Mouse (Mus musculus): ENCODE data around the gene 2210407C18Rik. TPM values are rescaled to one million over a fixed set of nuclear protein-coding genes. Genes with fewer than 3 reads are reported as not detected.

Gene 2210407C18Rik
- polyA plus RNA-seq, 1 experiment from 2014 or later, result not detected

DNA sequence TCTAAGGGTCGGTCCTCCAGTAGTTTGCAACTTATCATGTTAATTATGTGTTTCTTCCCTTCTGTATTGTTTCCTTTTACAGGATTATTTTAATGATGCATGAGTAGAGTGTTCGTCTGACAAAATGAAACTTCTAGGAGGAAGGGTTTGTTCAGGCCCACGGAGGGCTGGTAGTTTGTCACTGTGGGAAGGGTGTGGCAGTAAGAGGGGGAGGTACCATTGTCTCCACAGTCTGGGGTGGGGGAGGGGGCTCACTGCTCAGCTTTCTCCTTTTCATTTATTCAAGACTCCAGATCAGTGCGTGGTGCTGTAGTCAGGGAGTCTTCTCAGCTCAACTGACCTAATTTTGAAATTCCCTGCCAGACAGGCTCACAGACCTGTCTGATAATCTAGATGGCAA is 10.3 kb upstream of the 2210407C18Rik start:
- no peaks in the 10 kb centered on the region for H3K9me3 ChIP-seq (replicated peaks)
- H3K4me3 ChIP-seq, result no peak overlapping the region
- H3K27me3 ChIP-seq (replicated peaks), result 0 out of 2 replicates have a peak, but pooled peaks cover 3% of the 10 kb centered on the region
- no peak for ATAC-seq
- no peak overlapping the region for H3K4me2 ChIP-seq
- H3K27ac ChIP-seq, result no peak overlapping the region
- no peaks in the 10 kb centered on the region for H3K4me1 ChIP-seq
- H3K9ac ChIP-seq, result no peak overlapping the region
- H3K36me3 ChIP-seq, result no peaks in the 10 kb centered on the region
- WGBS (ENCODE audit: insufficient replicate concordance), result 46% methylated on average over 4 of the region's 4 CpGs

- 65% methylated on average over 6 of the region's 6 CpGs for WGBS (ENCODE audit: insufficient replicate concordance)
- no peak overlapping the region for H3K9ac ChIP-seq
- H3K36me3 ChIP-seq, result no peaks in the 10 kb centered on the region
- no peak for ATAC-seq
- H3K27ac ChIP-seq, result no peak overlapping the region
- H3K4me2 ChIP-seq, result no peak overlapping the region
- H3K9me3 ChIP-seq (replicated peaks), result no peaks in the 10 kb centered on the region
- H3K27me3 ChIP-seq (replicated peaks), result 0 out of 2 replicates have a peak, but pooled peaks cover 3% of the 10 kb centered on the region
- no peaks in the 10 kb centered on the region for H3K4me1 ChIP-seq
- H3K4me3 ChIP-seq, result no peak overlapping the region
Measured at GRCm38 (mm10) chr11:58618793-58619192, 2.9 kb upstream of the 2210407C18Rik start.

GRCm38 (mm10) chr11:58618369-58618768 is 2.5 kb upstream of the 2210407C18Rik start:
- 53% methylated on average over 3 of the region's 3 CpGs for WGBS (ENCODE audit: insufficient replicate concordance)
- Histone ChIP-seq H3K4me3 (no peak overlapping the region), H3K36me3 (no peaks in the 10 kb centered on the region), H3K27me3 (replicated peaks) (0 out of 2 replicates have a peak, but pooled peaks cover 3% of the 10 kb centered on the region), H3K9me3 (replicated peaks) (no peaks in the 10 kb centered on the region), H3K4me1 (no peaks in the 10 kb centered on the region), H3K4me2 (no peak overlapping the region), H3K27ac (no peak overlapping the region), H3K9ac (no peak overlapping the region)
- ATAC-seq, result no peak

- Histone ChIP-seq H3K4me1 (no peaks in the 10 kb centered on the region), H3K36me3 (no peaks in the 10 kb centered on the region), H3K4me2 (no peak overlapping the region), H3K4me3 (no peak overlapping the region), H3K27me3 (replicated peaks) (no peaks in the 10 kb centered on the region), H3K27ac (no peak overlapping the region), H3K9me3 (replicated peaks) (no peaks in the 10 kb centered on the region), H3K9ac (no peak overlapping the region)
- no peak for ATAC-seq
Measured at GRCm38 (mm10) chr11:58614526-58614925, 1.3 kb downstream of the 2210407C18Rik start.

- Histone ChIP-seq H3K4me2 (no peak overlapping the region), H3K9me3 (replicated peaks) (no peaks in the 10 kb centered on the region), H3K4me3 (no peak overlapping the region), H3K9ac (no peak overlapping the region), H3K36me3 (no peaks in the 10 kb centered on the region), H3K27me3 (replicated peaks) (no peaks in the 10 kb centered on the region), H3K27ac (no peak overlapping the region), H3K4me1 (no peaks in the 10 kb centered on the region)
- ATAC-seq, result no peak
- 54% methylated on average over 3 of the region's 3 CpGs for WGBS (ENCODE audit: insufficient replicate concordance)
Measured at GRCm38 (mm10) chr11:58613359-58613758, 2.5 kb downstream of the 2210407C18Rik start.

DNA sequence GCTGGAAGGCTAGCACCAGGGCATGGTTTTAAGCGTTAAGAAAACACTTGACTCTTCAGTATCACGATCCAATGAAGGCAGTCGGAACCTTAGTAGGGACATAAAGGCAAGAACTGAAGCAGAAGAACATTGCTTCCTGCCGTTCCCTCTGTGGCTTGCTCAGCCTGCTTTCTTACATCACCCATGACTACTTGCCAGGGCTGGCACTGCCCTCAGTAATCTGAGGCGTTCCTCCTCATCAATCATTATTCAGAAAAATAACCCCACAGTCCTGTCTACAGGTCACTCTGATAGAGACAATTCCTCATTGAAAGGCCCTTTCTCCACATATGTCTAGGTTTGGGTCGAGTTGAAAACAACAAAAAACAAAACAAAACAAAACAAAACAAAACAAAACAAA is 8.8 kb downstream of the 2210407C18Rik start:
- no peak for ATAC-seq

DNA sequence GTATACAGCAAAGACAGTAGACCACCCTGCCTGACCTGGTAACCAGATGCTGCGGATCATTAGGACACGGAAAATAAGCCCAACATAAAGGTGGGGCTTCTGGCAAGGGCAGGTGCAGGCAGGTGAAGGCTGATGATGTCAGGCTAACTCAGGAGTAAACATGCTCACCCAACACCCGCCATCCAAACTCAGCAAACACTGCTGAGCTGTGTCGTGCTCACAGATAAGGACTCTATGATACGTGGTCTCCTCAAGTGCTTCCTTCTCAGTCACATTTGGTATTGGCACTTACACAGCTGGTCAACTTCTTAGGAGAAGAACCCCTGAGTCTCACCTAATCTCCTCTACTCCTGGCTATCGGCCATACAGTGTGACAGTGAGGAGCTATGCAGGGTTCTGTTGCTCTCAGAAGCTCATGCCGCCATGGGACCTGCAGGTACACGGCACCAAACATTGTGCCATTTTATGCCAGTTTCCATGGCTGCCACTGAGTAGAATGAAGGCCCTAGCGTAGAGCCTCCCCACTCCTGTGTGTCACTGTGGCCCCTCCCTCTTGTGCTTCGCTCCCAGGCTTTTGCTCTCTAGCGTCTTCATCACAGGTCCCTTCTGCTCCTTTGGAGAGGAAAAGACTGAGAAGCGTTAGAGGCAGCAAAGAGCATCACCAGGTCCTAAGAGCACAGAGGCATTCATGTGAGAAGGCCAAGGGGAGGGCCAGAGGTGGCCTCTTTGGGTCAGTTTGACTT is 9.5 kb downstream of the 2210407C18Rik start:
- H3K27ac ChIP-seq, result no peak overlapping the region
- 64% methylated on average over 12 of the region's 12 CpGs for WGBS (ENCODE audit: insufficient replicate concordance)
- ATAC-seq, result no peak
- no peak overlapping the region for H3K4me3 ChIP-seq
- no peaks in the 10 kb centered on the region for H3K36me3 ChIP-seq
- H3K9ac ChIP-seq, result no peak overlapping the region
- H3K9me3 ChIP-seq (replicated peaks), result no peaks in the 10 kb centered on the region
- H3K4me1 ChIP-seq, result peaks cover 18% of the 10 kb centered on the region
- H3K27me3 ChIP-seq (replicated peaks), result no peaks in the 10 kb centered on the region
- no peak overlapping the region for H3K4me2 ChIP-seq

More for the DNA sequence above, 8.8 kb downstream of the 2210407C18Rik start:
- no peak overlapping the region for H3K4me2 ChIP-seq
- no peak overlapping the region for H3K9ac ChIP-seq
- no peaks in the 10 kb centered on the region for H3K36me3 ChIP-seq
- 71% methylated on average over 6 of the region's 6 CpGs for WGBS (ENCODE audit: insufficient replicate concordance)
- no peak overlapping the region for H3K27ac ChIP-seq
- no peak overlapping the region for H3K4me3 ChIP-seq
- no peaks in the 10 kb centered on the region for H3K9me3 ChIP-seq (replicated peaks)
- H3K4me1 ChIP-seq, result peaks cover 18% of the 10 kb centered on the region
- H3K27me3 ChIP-seq (replicated peaks), result no peaks in the 10 kb centered on the region

GRCm38 (mm10) chr11:58605228-58605627 is 10.6 kb downstream of the 2210407C18Rik start:
- Histone ChIP-seq H3K9me3 (replicated peaks) (no peaks in the 10 kb centered on the region), H3K4me3 (no peak overlapping the region), H3K36me3 (no peaks in the 10 kb centered on the region), H3K27me3 (replicated peaks) (no peaks in the 10 kb centered on the region), H3K4me2 (no peak overlapping the region), H3K4me1 (peaks cover 18% of the 10 kb centered on the region), H3K9ac (no peak overlapping the region), H3K27ac (no peak overlapping the region)
- WGBS (ENCODE audit: insufficient replicate concordance), result 51% methylated on average over 3 of the region's 3 CpGs
- no peak for ATAC-seq

DNA sequence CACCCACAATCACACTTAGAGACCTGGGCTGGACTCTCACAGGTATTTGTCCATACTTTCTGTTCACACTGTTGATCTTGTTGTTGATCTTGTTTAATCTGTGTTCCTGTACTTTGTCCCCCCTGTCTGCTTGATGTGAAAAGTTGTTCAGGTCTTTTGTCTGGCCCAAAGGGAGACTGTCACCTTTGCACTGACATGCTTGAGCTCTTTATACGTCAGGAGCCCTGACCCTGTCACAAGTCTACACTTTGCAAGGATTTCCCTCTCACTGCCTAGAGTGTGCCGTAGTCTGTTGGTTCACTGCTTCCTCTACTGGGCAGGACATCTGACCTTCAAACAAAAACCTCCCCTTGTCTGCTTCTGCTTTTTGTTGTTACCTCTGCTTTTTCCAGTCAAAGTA is 11.2 kb downstream of the 2210407C18Rik start:
- Histone ChIP-seq H3K36me3 (no peaks in the 10 kb centered on the region), H3K9me3 (replicated peaks) (no peaks in the 10 kb centered on the region), H3K4me2 (no peak overlapping the region), H3K9ac (no peak overlapping the region), H3K4me3 (no peak overlapping the region), H3K27ac (no peak overlapping the region), H3K27me3 (replicated peaks) (no peaks in the 10 kb centered on the region), H3K4me1 (peaks cover 18% of the 10 kb centered on the region)
- ATAC-seq, result no peak
- WGBS (ENCODE audit: insufficient replicate concordance), result 32% methylated on average over 2 of the region's 2 CpGs

- H3K9ac ChIP-seq, result no peak overlapping the region
- no peaks in the 10 kb centered on the region for H3K9me3 ChIP-seq (replicated peaks)
- H3K4me3 ChIP-seq, result no peak overlapping the region
- peak; percentile 68; the same call in 1 of the 2 replicates for ATAC-seq
- no peak overlapping the region for H3K4me2 ChIP-seq
- no peaks in the 10 kb centered on the region for H3K36me3 ChIP-seq
- peaks cover 18% of the 10 kb centered on the region for H3K4me1 ChIP-seq
- H3K27me3 ChIP-seq (replicated peaks), result no peaks in the 10 kb centered on the region
- 64% methylated on average over 6 of the region's 6 CpGs for WGBS (ENCODE audit: insufficient replicate concordance)
- no peak overlapping the region for H3K27ac ChIP-seq
Measured at GRCm38 (mm10) chr11:58602800-58603560, 12.9 kb downstream of the 2210407C18Rik start.

- Histone ChIP-seq H3K4me2 (no peak overlapping the region), H3K9me3 (replicated peaks) (no peaks in the 10 kb centered on the region), H3K27ac (no peak overlapping the region), H3K36me3 (no peaks in the 10 kb centered on the region), H3K9ac (no peak overlapping the region), H3K4me1 (peaks cover 18% of the 10 kb centered on the region), H3K4me3 (no peak overlapping the region), H3K27me3 (replicated peaks) (no peaks in the 10 kb centered on the region)
- no peak for ATAC-seq
Measured at GRCm38 (mm10) chr11:58602062-58602461, 13.8 kb downstream of the 2210407C18Rik start.

GRCm38 (mm10) chr11:58597837-58598236 is 18.0 kb downstream of the 2210407C18Rik start:
- no peak for ATAC-seq
- H3K36me3 ChIP-seq, result no peaks in the 10 kb centered on the region
- 64% methylated on average over 13 of the region's 13 CpGs for WGBS (ENCODE audit: insufficient replicate concordance)

More at GRCm38 (mm10) chr11:58597837-58598236, 18.0 kb downstream of the 2210407C18Rik start:
- peaks cover 3% of the 10 kb centered on the region; the same call in 1 of the 2 replicates for H3K4me1 ChIP-seq
- H3K9me3 ChIP-seq (replicated peaks), result no peaks in the 10 kb centered on the region
- no peaks in the 10 kb centered on the region for H3K27me3 ChIP-seq (replicated peaks)
- no peak overlapping the region for H3K9ac ChIP-seq
- no peak overlapping the region for H3K4me3 ChIP-seq
- no peak overlapping the region for H3K4me2 ChIP-seq
- H3K27ac ChIP-seq, result no peak overlapping the region
